Mouse (Mus musculus): ENCODE results near the gene Xrra1.

DNA sequence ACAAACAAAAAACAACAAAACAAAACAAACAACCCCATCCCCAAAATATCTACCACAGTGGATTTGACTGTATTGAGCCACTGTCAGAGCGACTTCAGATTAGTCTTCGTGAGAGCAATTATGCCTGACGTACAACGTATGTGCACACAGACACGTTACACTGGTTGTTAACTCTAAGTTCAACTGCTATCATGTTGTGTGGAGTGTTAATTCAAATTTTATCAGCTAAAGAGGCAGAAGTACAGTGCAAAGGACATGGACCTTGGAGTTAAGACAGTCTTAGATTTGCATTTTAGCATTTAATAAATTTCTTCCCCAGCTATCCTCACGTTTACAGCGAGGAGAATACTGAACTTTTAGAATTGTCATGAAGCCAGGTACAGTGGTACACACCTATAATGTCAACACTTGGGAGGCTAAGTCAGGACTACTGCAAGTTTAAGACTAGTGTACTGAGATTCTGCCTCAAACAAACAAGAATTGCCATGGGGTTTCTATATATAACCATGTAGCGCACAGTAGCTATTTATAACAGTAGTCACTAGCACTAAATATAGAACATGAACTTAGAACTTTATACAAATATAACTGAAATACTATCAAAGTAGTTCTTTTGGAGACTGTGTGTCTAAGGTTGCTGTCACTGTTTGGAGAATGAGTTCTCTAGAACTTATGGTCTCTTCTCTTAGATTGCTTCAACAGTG, 13.2 kb upstream of the Xrra1 start:
- no peak for TF ChIP-seq CTCF (IDR thresholded peaks at IDR 0.05; ENCODE audit: control insufficient read depth, insufficient read depth, insufficient read length)
- TF ChIP-seq USF1 (IDR thresholded peaks at IDR 0.05; ENCODE audit: low read depth): no peak
- no peak for TF ChIP-seq MYOD1 (IDR thresholded peaks at IDR 0.05; ENCODE audit: control insufficient read depth, insufficient read length, low read depth)
- TF ChIP-seq FOSL1 (IDR thresholded peaks at IDR 0.05; ENCODE audit: insufficient read depth, low read length, poor library complexity, severe bottlenecking): no peak

All from C2C12 (cell line).